Mouse (Mus musculus): ENCODE measurements at regions not wholly inside any gene's neighbourhood (a gene's known extent, or its start where the extent isn't known, plus 50 kb on each side); places are given as distances from the start of the nearest gene placed in this dataset.

- DNase-seq (ENCODE audit: inconsistent ontology term): no peak
These were observed 50.6 kb upstream of the Dusp10 start for GRCm38 (mm10) chr1:183962486-183962885.

DNA sequence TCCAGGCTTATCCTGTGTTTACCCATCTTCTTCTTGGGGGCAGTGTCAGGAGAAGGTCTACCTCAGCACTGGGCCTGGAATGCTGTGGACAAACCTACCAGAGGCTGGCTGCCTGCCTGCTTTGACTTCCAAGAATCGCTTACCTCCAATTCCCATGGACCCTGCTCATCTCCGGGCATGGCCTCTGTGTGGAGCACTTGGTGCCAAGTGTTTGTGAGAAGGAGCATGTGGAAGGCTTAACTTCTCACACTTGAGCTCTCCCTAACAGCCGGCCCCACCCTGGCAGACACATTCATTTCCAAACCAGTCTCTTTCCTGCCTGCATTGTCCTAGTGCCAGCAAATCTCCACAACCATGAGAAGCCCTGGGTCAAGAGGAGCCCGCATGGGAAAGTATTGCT, 49.8 kb upstream of the Dusp10 start:
- no peak for DNase-seq (ENCODE audit: inconsistent ontology term)
